Mouse (Mus musculus) layer of hippocampus, adult 11-12 months (tissue): ENCODE data around the gene Trappc6a.

ENCODE experiments used
- DNase-seq: peaks from one replicate; pipeline ENCODE4 v3.0.0; 2022; ENCODE audit warnings: low spot score

The Trappc6a gene

DNA sequence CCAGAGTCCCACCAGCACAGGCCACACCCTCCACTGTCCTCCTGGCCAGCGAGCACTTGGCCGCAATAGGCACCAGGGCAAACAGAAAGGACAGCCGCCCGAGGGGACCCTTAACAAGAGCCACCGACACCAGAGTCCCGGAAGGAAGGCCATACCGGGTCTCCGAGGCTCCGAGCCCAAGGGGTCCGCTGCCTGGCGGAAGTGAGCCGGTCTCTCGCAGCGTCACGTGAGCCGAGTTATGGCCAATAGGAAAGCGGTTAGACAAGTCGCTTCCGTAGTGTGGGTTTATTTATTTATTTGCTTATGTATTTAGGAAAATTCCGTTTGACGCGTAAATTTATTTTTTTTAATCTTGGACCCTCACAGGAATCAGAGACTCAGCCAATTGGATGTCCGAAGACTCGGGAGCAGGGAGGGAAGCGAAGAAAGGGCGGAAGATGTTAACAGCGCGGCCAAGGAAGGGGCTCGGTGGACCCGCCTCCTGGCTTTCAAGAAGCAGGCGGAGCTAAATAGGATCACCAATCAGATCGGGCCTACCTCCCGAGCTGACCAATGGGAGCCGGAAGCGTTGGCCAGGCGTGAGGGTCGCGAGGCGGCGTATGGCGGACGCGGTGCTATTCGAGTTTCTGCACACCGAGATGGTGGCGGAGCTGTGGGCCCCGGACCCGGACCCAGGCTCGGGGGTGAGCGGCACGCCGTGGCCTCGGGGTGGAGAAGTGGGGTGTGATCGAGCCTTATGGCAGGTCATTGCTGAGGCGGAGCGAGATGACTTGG, at the start of gene Trappc6a, which contains the start of gene Bloc1s3:
Gene Trappc6a (plus strand): TSS at position 246 of the 774 bp plus-strand sequence.
Gene Bloc1s3 (minus strand): TSS at position 218 of the 774 bp plus-strand sequence.
- peak; percentile 96 for DNase-seq

DNA sequence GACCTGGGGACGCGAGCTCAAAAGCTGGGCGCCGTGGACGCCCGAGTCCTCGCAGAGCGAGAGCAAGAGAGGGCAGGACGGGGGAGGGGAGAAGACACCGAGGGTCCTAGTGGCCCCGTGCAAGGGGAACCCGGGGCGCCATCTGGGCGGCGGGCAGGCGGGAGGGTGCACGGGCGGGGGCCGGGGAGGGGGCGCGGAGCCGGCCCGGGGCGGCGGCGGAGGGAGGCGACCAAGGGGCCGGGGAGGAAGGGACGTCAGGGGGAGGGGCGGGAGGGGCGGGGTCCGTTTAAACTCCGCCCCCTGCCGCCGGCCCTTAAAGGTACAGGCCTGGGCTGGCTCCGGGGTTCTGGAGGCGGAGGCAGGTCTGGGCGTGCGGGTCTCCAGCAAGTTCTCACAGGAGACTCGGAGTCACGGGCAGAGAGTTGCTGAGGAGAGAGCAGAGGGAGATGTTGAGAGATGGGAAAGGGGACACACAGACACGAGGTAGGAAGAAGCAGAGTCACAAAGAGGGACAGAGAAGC, 49.5 kb upstream of the Trappc6a start, which contains the start of gene Mark4:
Gene Mark4 (minus strand): TSS at position 231 of the 521 bp plus-strand sequence.
- peak; percentile 73 for DNase-seq

DNA sequence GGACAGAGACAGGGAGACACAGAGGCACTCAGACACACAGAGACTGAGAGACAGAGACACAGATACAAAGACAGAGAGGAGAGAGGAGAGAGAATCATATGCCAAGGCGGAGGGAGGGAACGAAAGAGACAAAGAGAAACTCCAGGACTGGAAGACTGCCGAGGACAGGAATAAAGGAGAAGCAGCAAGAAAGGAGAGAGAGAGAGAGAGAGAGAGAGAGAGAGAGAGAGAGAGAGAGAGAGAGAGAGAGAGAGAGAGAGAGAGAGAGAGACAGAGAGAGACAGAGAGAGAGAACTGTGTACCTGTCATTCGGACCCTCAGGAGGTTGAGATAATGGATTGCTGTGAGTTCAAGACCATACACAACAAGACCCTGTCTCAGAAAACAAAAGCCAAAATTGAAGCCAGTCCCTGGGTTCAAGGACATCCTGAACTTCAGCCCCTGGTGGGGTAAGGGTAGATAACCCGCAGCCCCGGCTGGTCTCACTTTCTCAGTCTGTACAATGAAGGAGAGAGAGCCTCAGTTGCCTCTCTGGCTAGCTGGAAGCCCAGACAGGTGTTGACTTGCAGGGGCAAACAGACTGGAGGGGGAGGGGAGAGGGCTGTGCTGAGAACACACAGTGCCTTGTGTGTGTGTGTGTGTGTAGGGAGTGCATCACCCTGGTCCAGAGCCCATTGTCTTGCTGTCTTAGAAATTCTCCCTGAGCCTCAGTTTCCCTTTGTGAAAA, 48.9 kb upstream of the Trappc6a start:
- no peak for DNase-seq

DNA sequence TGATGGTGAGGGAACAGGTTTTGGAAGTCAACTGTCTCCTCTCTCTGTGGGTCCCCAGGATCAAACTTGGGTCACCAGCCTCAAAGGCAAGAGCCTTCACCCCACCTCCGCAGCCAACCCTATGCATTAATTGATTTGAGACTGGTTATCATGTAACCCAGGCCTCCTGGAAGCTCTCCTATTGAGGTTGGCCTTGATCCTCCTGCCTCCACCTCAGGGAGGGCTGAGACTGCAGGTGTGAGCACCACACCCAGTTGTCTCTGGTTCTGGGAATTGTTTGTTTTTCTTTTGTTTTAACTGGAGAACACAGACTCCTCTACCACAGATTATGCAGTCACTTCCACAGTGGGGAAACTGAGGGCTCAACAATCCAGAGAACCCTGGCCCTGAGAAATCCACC, 47.7 kb upstream of the Trappc6a start:
- DNase-seq = no peak

DNA sequence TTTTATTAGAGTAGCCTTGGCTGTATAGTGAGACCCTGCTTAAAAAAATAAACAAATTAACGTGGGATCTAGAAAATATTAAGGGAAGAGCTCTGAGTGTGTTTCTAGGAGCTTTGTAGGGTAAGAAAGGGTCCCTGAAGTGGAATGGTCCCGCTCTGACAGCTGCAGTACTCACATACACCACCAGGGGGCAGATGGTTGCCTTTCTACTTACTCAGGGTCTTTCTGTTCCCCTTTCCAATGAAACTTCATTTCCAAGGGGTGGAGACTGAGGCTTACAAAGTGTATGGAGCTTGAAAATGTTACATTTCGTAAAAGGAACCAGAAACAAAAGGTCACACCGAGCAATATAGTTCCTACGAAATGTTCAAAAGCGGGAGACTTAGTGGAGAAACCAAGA, 46.7 kb upstream of the Trappc6a start:
- peak; percentile 87 for DNase-seq

DNA sequence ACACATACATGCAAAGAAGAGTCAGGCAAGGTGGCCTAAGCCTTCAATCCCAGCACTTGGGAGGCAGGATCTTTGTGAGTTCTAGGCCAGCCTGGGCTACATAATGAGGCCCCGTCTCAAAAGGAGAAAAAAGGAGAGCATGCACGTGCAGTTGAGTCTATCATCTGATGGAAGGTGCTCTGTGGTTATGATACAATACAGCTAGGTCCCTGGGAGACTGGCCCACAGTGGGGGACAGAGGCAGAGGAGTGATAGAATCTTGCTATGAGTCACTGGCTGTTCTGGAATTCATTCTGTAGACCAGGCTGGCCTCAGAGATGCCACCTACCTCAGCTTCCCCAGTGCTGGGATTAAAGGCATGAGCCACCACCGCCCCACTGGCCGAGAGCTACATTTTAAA, 45.8 kb upstream of the Trappc6a start:
- DNase-seq = no peak

DNA sequence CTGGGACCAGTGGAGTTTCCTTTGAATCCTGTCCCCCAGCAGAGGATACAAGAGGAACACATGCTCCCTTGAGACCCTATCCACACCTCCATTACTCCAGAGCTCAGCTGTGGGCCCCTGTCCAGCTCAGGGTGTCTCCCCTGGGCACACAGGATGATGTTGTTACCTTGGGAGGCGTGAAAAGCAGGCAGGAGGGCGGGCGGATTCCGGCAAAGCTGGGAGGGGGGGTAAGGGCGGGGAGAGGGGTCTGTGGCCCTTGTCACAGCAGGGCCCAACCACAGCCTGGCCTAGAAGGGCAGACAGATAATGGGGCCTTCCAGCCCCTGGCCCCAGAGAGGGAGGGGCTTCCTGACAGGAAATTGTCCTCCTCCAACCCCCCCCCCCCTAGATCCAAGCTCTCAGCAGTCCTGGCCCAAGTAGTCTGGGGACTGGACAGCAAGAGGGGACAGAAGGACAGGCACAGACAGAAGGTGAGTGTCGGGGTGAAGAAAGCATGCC, 45.3 kb upstream of the Trappc6a start, which contains the start of gene Exoc3l2:
Gene Exoc3l2 (plus strand): TSS at position 448 of the 498 bp plus-strand sequence.
- no peak for DNase-seq

DNA sequence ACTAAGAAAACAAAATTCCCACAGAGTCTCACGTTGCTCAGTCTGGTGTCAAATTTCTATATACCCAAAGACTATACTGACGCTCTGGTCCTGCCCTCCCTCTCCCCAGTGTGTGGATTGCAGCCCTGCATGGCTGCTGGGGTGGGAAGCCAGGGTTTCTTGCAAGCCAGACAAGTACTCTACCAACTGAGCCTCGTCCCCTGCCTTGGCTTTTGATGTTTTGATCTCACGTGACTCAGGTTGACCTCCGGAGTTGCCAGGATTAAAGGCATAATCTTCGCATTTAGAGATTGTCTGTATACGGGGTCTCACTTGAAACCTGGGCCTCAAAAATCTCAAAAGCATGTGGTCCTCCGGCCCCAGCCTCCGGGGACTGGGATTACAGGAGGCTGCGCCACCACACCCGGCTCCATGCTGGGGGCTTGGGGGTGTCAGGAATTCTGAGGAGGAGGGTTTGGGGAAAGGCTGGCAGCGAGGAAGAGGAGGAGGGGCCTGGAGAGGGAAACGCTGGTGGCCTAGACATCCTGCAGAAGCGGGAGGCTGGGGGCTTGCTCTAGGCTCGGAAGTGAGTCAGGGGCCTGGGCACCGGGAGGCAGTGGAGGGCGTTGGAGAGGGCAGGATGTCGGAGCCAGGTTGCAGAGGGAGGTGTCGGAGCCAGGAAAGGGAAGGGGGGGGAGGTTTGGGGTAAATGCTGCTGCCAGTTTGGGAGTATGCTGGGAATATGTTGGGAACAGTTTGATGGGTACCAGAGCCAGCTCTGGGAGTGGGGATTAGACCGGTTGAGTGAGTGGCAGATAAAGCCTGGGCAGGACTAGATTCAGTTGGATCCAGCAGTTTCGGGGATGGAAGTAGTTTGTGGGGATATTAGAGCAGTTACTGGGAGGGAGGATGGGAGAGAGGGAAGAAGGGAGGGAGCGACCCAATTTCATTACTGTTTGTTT, 43.6 kb upstream of the Trappc6a start:
- DNase-seq = no peak

DNA sequence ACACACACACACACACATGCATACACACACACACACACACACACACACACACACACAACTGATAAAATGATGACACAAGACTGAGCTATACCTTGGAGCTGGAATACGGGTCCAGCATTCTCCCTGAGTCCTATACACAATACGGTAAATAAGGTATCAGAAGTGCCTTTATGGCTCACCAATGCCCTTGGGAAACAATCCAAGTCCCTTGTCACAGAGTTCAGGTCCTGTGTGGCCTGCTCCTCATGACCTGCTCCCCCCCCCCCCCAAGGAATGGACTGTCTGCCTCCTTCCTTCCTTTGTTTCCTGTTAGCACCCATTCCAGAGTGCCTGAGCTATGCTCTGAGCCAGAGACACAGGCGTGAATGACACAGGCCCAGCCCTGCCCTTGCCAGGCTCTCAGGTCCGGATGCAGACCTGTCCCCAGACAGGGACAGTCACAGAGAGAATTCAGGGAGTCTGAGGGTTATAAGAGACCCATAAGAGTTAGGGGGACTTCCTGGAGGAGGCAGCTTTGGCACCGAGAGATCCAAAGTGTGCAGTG, 41.5 kb upstream of the Trappc6a start:
- DNase-seq = no peak

DNA sequence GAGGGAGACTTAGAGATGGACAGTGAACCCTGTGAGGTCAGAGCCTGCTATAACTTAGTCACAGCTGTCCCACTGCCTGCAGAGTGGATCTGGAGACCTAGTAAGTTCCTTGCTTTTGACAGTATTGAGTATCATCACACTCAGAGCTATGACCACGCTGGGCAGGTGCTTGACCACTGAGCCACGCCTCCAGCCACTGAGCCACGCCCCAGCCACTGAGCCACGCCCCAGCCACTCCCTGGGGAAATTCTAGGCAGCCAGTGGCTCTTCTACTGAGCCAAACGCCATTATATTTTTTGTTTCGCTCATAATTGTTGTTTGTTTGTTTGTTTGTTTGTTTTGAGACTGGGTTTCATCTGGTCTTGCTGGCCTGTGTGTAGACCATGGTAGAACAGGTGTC, 40.6 kb upstream of the Trappc6a start:
- no peak for DNase-seq

DNA sequence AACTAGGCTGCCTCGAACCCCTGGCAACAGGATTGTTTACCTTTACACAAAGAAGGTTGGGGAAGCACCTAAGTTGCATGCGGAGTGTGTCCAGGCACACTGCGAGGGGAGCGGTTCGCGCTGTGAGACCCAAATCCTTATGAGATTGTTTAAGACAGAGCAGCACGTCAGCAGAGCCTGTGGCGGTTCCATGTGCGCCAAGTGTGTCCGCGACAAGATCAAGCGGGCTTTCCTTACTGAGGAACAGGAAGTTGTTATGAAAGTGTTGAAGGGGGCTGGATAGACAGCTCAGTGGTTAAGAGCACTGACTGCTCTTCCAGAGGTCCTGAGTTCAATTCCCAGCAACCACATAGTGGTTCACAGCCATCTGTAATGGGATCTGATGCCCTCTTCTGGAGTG, 39.9 kb upstream of the Trappc6a start:
- DNase-seq = no peak

DNA sequence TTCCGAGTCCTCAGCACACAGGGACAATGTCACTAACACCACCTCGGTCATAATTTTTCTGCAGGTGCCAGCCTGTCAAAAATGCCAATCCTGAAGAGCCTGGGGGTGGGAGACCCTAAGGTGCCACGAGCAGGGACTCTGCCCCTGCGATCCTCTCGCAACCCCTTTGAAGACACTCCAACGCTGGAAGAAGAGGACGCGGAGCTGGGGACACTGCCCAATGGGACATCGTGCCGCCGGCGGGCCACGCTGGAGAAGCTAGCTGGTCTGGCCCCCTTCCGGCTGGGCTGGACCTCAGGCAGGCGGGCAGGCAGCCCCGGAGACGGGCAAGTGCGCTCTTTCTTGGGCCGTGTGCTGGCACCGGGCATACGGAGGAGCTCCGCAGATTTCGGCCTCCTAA, 38.8 kb upstream of the Trappc6a start:
- no peak for DNase-seq

DNA sequence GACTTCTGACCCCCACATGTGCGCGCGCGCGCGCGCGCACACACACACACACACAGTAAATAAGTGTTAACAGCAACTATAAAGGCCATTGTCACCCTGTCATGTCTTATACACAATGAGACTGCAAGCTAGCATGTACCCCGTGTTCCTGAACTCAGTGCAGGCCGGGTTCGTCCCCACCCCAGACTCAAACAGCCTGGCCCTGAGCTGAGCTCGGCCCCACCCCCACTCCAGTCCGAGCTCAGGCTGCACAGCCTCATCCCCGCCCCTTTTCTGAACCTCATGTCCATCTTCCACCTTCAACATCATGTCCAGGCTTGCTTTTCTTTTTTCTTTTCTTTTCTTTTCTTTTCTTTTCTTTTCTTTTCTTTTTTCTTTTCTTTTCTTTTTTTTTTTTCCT, 37.9 kb upstream of the Trappc6a start:
- DNase-seq = no peak

DNA sequence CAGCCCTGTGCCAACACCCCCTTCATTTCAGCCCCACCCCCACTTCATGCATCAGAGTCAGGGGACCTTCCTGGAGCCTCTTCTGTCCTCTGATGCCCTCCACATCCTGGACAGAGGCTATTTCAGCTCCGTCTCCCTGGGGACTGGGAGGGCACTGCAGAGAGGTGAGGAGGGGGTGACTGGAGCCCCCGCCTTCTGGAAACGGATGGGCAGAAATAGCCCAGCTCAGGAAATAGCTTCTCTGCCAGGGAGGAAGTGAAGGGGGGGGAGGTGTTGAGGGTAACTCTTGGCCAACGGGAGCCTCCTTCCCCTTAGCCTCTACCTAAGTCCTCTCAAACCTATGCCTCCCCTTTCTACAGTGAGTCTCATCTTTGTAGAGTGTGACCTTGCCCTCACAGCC, 35.8 kb upstream of the Trappc6a start:
- DNase-seq = no peak

DNA sequence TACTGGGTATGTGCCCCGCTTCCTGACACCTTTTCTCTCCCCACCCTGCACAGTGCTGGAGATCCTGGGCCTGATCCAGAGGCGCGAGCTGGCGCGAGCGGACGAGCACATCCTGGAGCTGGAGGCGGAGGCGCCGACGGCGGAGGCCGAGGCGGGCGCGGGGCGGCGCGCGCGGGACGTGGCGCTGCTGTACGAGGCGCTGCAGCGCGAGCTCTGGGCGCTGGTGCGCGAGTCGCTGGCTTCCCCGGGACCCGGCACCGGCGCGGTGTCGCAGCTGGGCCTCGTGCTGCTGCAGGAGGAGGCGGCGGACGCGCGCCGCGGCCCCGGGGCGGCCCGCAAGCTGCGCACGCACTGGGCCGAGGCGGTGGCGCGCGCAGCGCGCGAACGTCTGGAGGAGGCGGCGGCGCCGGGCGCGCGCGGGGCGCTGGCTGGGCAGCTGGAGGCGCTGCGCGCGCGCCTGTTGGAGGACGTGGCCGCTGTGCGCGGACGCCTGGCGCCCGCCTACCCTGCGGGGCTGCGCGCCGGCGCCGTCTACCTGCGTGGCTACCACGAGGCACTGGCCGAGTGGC, 34.2 kb upstream of the Trappc6a start:
- peak; percentile 77 for DNase-seq

DNA sequence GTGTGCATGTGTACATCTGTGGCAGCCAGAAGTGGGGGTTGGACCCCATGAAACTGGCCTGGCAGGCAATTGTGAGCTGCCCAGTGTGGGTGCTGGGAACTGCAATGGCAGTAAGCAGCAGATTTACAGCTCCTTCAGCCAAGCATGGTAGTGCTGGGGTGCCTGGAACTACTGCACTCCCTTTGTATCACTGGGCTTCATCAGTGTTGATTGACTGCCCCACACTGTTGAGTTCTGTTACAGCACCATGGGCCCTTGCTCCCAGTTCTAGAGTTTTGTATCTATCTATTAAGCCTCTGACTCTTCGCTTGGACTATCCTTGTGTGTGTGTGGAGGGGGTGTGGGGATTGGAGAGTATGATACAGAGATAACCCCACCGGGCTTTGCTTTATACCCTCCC, 31.1 kb upstream of the Trappc6a start:
- no peak for DNase-seq

DNA sequence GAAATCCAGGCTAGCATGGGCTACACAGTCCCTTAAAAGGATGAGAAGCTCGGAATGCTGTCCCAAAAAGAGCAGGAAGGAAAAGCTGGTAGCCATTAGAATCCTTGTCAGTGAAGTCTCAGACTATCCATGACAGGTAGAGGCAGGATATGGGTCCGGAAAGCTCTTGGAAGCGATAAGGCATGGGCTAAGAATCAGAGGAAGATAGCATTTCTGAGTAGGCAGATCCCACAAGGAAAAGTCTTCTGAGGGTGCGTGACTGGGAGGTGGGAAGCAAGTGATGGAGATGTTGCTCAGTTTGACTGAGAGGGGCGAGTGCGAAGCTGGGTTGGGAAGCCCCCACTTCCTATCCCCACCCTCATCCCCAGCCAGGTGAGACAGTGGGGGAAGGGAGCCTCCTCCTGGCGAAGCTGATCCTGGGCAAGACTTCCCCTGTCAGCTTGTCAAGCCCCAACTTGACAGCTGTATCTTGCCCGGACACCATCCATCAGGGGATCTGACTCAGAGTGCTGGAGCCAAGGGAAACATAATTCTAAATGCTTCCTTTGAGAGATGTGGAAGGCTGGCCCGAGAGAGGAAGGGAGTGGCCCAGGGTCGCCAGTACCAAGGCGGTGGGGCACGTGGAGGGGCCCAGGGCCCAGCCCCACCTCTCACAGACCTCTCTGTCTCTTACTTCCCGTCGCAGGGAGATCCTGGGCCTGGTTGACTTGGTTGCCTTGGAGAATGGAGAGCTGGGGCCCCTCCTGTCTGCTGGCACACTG, 30.4 kb upstream of the Trappc6a start:
- no peak for DNase-seq

DNA sequence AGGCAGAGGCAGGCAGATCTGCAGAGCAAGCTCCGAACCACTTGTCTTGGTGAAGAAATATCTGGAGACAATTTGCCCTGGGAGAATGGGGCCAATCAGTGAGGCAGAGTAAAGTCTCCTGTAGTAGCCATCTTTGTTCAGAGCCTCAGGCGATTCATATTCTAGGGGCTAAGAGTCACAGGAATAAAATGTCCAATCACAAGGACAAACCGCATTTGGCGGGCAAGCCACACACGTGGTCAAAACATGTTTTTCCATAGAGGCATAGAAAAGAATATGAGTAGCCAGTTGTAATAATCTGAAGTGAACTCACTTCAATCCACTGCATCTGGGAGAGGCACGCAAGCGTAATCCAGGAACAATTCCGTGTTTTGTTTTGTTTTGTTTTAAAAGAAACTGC, 24.9 kb upstream of the Trappc6a start:
- DNase-seq = no peak

DNA sequence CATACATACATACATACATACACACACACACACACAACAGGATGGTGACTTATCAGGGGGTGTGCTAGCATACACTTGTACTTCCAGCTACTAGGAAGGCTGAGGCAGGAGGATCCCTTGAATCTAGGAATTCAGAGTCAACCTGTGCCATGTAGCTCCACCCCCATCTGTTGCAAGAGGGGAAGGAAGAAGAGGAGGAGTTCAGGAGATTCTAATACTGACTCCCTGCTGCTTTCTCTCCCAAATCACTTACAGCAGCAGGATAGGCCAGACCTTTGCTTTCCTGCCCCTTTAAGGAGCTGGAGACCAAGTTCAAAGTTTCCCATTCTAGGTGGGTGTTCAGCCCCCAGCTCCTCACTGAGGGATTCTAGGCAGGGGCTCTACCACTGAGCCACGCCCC, 22.7 kb upstream of the Trappc6a start:
- DNase-seq = no peak

DNA sequence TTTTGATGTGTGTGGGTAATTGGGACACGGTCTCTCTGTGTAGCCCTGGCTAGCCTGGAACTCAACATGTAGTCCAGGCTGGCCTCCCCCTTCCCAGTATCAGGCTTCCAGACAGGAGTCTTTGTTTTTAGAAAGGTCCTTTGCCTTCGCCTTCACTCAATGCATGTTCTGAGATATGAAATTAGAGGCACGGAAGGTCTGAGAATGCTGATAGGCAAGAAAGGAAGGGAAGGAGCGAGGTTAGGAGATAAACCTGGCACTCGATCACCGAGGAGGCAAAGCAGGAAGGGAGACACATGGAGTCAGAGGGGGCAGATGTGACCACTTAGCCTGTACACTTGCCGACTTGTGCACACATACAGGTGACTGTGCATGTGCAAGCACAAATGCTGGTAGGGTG, 21.6 kb upstream of the Trappc6a start:
- no peak for DNase-seq
